Mouse (Mus musculus) right cerebral cortex, adult 2 months (tissue): Measurements from ENCODE around the gene Eif2b3.

ENCODE experiments used
- DNase-seq, 2 experiments: peaks; one replicate each; pipeline ENCODE4 v3.0.0; 2021 to 2022; ENCODE audit warnings: low spot score in 2 of 2

The Eif2b3 gene

GRCm38 (mm10) chr4:117094626-117095361 lies 75.6 kb downstream of the Eif2b3 start:
- DNase-seq, result no peak

GRCm38 (mm10) chr4:117095551-117096452 lies 76.6 kb downstream of the Eif2b3 start, which contains the start of gene Ptch2:
TSS of gene Ptch2 (plus strand) at chr4:117096075.
- peak; percentile 10 to 21 for DNase-seq

GRCm38 (mm10) chr4:117096666-117097065 lies 77.5 kb downstream of the Eif2b3 start:
- no peak for DNase-seq

- DNase-seq, result no peak
Observed at GRCm38 (mm10) chr4:117097969-117098763, 79.0 kb downstream of the Eif2b3 start.

GRCm38 (mm10) chr4:117098764-117099036 lies 79.5 kb downstream of the Eif2b3 start:
- DNase-seq, result no peak

- no peak for DNase-seq
Observed at GRCm38 (mm10) chr4:117100036-117100435, 80.8 kb downstream of the Eif2b3 start.

GRCm38 (mm10) chr4:117101218-117101617 lies 82.0 kb downstream of the Eif2b3 start:
- DNase-seq, result no peak

GRCm38 (mm10) chr4:117104672-117105071 lies 85.5 kb downstream of the Eif2b3 start:
- DNase-seq, result no peak

- DNase-seq, result no peak
Observed at GRCm38 (mm10) chr4:117105127-117105526, 85.9 kb downstream of the Eif2b3 start.

GRCm38 (mm10) chr4:117107813-117108523 lies 88.8 kb downstream of the Eif2b3 start:
- no peak for DNase-seq

- DNase-seq, result no peak
Observed at GRCm38 (mm10) chr4:117108524-117108849, 89.3 kb downstream of the Eif2b3 start.

GRCm38 (mm10) chr4:117109330-117109729 lies 90.1 kb downstream of the Eif2b3 start:
- DNase-seq, result no peak

- DNase-seq, result no peak
Observed at GRCm38 (mm10) chr4:117110249-117110648, 91.0 kb downstream of the Eif2b3 start.

- no peak for DNase-seq
Observed at GRCm38 (mm10) chr4:117110985-117111384, 91.8 kb downstream of the Eif2b3 start.

- no peak for DNase-seq
Observed at GRCm38 (mm10) chr4:117113237-117113636, 94.0 kb downstream of the Eif2b3 start.

GRCm38 (mm10) chr4:117115592-117115991 lies 96.4 kb downstream of the Eif2b3 start:
- no peak for DNase-seq

GRCm38 (mm10) chr4:117117931-117118330 lies 98.7 kb downstream of the Eif2b3 start:
- no peak for DNase-seq

- DNase-seq, result no peak
Observed at GRCm38 (mm10) chr4:117119636-117120035, 100.4 kb downstream of the Eif2b3 start.

GRCm38 (mm10) chr4:117120052-117120444 lies 100.8 kb downstream of the Eif2b3 start:
- DNase-seq, result no peak

- DNase-seq, result peak; percentile 96 to 97
Observed at GRCm38 (mm10) chr4:117120445-117121414, 101.5 kb downstream of the Eif2b3 start.
